Mouse (Mus musculus) urinary bladder, postnatal 4 days (tissue): ENCODE measurements around the gene Btd.

ENCODE experiments used
- DNase-seq, 2 experiments: peaks; one replicate each; pipeline ENCODE4 v3.0.0; 2021 to 2022; ENCODE audit warnings: low spot score in 2 of 2

The Btd gene

GRCm38 (mm10) chr14:31645920-31646319 is 5.1 kb downstream of the Btd start:
- no peak for DNase-seq

GRCm38 (mm10) chr14:31647991-31648390 is 7.2 kb downstream of the Btd start:
- DNase-seq = no peak

GRCm38 (mm10) chr14:31650347-31650746 is 9.5 kb downstream of the Btd start:
- no peak for DNase-seq

GRCm38 (mm10) chr14:31651206-31651605 is 10.4 kb downstream of the Btd start:
- DNase-seq = no peak

GRCm38 (mm10) chr14:31652106-31652505 is 11.3 kb downstream of the Btd start:
- DNase-seq = no peak

- DNase-seq = no peak
Measured at GRCm38 (mm10) chr14:31652624-31653023, 11.8 kb downstream of the Btd start.

GRCm38 (mm10) chr14:31653101-31653875 is 12.5 kb downstream of the Btd start:
- no peak for DNase-seq

GRCm38 (mm10) chr14:31654816-31655215 is 14.0 kb downstream of the Btd start:
- DNase-seq = no peak

- DNase-seq = no peak
Measured at GRCm38 (mm10) chr14:31655406-31655805, 14.6 kb downstream of the Btd start.

- DNase-seq = no peak
Measured at GRCm38 (mm10) chr14:31656386-31656785, 15.6 kb downstream of the Btd start.

- DNase-seq = peak in 1 of 2 experiments; percentile 76
Measured at GRCm38 (mm10) chr14:31656857-31657645, 16.2 kb downstream of the Btd start.

GRCm38 (mm10) chr14:31658126-31658680 is 17.4 kb downstream of the Btd start:
- no peak for DNase-seq

GRCm38 (mm10) chr14:31659501-31660181 is 18.8 kb downstream of the Btd start:
- no peak for DNase-seq

GRCm38 (mm10) chr14:31660312-31661093 is 19.7 kb downstream of the Btd start:
- DNase-seq = no peak

GRCm38 (mm10) chr14:31661671-31662554 is 21.1 kb downstream of the Btd start:
- peak; percentile 83 to 87 for DNase-seq

GRCm38 (mm10) chr14:31662555-31663211 is 21.9 kb downstream of the Btd start:
- peak in 1 of 2 experiments; percentile 53 for DNase-seq

GRCm38 (mm10) chr14:31663376-31664099 is 22.7 kb downstream of the Btd start:
- DNase-seq = no peak

- DNase-seq = no peak
Measured at GRCm38 (mm10) chr14:31664100-31664902, 23.5 kb downstream of the Btd start.
